Mouse (Mus musculus) layer of hippocampus, adult 8-10 months (tissue): Measurements from ENCODE around the gene Wasf1. TPM values are rescaled to one million over a fixed set of nuclear protein-coding genes. Genes with fewer than 3 reads are reported as not detected.

Source experiments
- DNase-seq, 2 experiments: peaks; one replicate each; pipeline ENCODE4 v3.0.0; 2022; ENCODE audit warnings: low spot score in 2 of 2
- total RNA-seq, 4 experiments: library from RNA; stranded (reverse); gene quantifications; 2 replicates each; pipeline ENCODE4 v1.2.4; 2022

The Wasf1 gene
- total RNA-seq: 100 to 1,000 TPM; 310 to 364 (median 325) TPM

- DNase-seq: peak; percentile 98
Measured at GRCm38 (mm10) chr10:40882831-40883643, at the start of gene Wasf1, which contains the start of gene Cdc40. TSS of gene Wasf1 (plus strand) at chr10:40883475. TSS of gene Cdc40 (minus strand) at chr10:40883311.

DNA sequence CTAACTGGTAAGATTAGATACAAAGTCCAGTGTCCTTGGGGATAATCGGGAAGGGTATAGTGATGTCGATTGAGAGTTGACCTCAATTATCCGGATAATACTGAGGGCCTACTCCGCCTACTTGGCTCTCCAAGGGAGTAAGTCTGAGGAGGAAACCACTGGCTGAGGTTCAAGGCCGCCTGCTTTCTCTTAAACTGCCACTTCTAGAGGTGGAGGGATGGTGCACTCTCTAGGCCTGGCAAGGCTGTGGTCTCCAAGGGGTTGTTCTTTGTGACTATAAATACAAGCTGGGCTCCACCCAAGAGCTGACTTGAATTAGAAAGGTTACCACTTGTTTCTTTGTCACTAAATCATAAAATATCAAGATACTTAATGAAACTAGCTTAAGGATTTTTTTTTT is 43.2 kb upstream of the Wasf1 start:
- DNase-seq: no peak

GRCm38 (mm10) chr10:40843841-40844240 is 39.4 kb upstream of the Wasf1 start:
- DNase-seq: no peak

DNA sequence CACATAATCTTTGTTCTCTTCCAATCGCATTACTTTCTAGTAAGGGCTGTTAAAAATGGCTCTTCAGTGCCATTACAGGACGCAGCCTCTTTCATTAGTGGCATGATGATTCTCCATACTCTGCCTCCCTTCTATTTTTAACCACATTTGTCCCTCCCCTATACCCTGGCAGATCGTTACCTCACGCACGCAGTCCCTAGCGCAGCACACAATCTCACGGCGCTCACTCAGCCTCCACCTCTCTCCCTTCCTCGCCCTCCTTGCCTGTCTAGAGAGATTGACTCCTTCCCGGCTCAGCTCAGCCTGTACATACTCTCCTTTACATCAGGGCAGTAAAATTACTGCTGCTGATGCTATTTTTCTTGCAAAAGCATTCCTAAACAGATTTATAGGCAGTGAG is 38.7 kb upstream of the Wasf1 start:
- no peak for DNase-seq

DNA sequence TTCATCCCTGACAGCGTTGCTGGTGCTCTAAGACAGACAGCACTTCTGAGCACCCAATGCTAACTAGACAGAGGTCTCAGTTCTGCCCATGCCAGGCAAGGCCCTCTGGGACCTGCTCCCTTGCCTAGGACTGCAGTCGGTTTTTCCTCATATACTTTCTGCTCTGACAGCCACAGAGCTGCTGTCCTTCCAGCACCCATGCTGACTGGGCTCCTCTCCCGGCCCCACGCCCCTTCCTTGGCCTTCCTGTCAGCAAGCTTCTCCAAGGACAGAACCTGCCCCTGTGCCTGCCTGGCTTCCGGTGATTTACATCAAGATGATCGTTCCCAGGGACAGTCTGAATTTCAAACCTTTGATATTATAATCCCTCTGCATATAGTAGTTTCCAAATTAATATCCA is 37.6 kb upstream of the Wasf1 start:
- DNase-seq: no peak

DNA sequence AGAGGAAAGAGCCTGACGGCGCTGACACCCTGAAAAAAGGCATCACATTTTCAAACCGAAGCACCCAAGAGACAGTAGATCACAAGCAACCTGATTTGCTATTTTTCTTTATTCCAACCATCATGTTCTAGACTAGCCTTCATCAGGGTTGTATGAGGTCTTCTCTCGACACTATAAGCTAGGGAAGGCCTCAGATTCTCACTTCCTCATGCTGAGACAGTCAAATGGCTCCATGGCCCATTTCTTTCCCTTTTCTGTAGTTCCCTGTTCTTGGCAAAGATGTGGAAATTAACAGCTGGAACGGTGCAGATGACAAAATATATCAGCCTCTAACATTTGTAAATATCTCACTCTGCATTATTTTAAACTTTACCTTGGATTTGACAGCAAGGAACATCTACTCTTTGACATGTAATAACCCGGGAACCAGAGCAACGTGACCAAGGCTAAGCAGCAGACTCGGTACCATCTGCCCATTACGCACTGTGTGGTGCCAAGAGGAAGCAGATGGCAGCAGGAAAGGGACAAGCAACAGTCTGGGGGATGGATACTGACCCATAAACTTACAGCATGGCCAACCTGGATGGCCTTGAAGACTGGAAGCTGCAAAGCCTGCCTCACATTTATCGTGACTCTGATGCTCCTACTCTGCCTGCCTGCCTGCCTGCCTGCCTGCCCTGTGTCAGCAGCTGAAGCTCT is 36.0 kb upstream of the Wasf1 start:
- no peak for DNase-seq

GRCm38 (mm10) chr10:40850644-40851043 is 32.6 kb upstream of the Wasf1 start:
- DNase-seq: no peak

DNA sequence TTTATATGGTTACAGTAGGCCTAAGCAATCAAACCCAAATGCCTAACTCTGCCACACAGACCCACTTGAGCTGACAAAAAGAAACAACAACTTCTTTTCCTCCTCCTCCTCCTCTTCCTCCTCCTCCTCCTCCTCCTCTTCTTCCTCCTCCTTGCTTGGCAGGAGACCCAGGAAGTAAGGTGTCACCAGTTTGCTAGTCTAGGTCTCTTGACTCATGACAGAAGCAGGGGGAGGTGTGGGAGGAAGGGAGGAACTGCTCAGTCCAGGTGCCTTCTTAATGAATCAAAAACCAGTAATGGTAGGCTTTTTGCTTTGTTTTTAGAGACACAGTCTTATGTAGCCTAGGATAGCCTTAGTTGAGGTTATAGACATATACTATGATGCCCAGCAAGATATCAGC is 32.1 kb upstream of the Wasf1 start:
- no peak for DNase-seq

DNA sequence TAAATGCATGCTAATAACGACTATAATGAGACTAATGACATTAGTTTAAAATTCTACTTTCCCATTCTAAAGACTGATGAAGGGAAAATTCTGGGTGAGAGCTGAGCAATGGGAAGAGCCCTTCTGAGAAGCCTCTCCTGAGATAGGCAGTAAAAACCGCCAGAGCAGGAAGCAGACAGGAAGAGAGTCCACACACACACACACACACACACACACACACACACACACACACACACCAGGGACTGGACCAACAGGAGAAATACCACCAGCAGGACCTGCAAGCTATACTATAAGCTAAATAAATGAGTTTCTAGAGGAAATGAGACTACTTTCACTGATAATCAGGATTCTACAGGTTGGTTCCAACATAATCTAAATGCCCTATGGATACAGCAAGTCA is 27.7 kb upstream of the Wasf1 start:
- no peak for DNase-seq

- no peak for DNase-seq
Measured at GRCm38 (mm10) chr10:40856703-40857102, 26.6 kb upstream of the Wasf1 start.

DNA sequence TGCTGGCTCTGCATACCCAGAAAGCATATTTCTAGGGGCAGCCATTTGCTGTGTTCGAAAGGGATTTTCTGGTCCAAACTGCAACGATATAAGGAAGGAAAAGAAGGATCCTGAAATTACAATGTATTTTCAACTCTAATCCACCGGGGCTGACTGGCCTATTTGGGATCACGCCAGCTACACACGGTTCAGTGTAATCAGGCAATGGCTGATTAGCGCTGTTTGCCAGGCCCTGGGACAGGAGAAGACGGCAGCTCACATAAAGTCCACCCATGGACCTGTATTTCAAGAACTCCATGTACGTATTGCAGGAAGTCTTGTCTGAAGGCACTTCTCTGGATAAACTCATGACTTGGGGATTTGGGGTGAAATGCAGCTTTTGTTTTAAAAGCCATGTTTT is 25.7 kb upstream of the Wasf1 start:
- DNase-seq: no peak

DNA sequence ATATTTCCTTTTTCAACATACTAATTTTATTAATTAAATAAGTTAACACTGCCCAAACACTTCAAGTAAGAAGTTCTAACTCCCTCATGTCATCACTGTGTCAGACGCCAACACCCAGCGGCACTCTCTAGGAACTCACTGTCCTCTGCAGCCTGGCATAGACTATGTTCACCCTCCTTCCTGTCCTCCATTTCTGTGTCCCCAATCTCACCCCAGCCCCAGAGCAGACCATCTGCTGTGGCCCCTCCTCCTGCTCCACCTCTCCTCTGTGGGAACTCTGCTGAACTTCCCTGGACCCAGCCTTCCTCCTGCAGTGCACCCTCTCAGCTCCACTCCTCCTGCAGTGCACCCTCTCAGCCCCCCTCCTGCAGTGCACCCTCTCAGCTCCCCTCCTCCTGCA is 15.2 kb upstream of the Wasf1 start:
- DNase-seq: no peak

DNA sequence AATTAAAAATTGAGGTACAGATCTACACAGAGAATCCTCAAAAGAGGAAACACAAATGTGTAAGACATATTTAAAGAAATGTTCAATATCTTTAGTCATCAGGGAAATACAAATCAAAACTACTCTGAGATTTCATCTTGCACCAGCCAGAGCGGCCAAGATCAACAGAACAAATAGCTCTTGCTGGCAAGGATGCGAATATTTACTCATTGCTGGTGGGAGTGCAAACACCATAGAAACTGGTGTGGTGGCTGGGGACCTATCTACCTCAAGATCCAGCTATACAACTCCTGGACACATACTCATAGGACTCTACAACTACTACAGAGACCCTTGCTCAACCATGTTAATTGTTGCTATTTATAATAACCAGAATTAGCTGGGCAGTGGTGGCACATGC is 12.0 kb upstream of the Wasf1 start:
- no peak for DNase-seq

GRCm38 (mm10) chr10:40872052-40872451 is 11.2 kb upstream of the Wasf1 start:
- DNase-seq: no peak

DNA sequence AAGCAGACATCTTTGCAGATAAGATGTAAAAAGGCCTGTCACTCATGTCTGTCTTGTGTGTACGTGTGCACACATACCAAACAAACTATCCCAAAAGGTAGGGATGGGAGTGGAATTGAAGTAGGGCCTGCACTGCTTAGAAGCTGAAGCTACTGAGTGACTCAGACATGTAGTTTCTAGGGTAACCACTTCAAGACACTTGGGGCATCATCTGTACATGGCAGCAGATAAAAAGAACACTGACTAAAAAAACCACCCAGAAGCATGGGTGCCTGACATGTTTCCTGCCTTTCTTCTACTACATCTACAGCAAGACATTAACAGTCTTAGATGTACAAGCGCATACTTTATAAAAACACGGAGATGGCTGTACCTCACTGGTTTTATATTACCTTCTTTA is 5.0 kb upstream of the Wasf1 start:
- no peak for DNase-seq

GRCm38 (mm10) chr10:40879969-40880368 is 3.3 kb upstream of the Wasf1 start:
- DNase-seq: no peak

DNA sequence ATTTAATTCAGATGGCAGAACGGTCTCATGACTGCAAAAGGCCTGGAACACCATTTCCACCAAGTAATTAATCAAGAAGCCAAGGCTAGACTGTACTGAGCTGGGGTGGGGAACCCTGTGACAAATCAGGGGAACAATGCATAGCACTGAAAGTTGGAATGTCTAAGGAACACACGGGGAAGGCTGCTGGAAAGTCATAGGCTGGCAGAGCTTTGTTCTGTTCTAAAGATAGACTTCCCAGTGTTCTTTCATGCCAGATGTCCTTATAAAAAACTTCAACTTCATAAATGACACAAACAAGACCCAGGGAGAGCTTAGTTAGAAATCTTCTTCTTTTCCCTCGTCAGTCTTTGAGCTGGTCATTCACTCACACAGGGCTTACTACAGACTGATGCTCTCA is 2.0 kb upstream of the Wasf1 start:
- DNase-seq: no peak

GRCm38 (mm10) chr10:40882333-40882732 is 942 bp upstream of the Wasf1 start:
- no peak for DNase-seq

- DNase-seq: no peak
Measured at GRCm38 (mm10) chr10:40883644-40884278, 486 bp downstream of the Wasf1 start.

DNA sequence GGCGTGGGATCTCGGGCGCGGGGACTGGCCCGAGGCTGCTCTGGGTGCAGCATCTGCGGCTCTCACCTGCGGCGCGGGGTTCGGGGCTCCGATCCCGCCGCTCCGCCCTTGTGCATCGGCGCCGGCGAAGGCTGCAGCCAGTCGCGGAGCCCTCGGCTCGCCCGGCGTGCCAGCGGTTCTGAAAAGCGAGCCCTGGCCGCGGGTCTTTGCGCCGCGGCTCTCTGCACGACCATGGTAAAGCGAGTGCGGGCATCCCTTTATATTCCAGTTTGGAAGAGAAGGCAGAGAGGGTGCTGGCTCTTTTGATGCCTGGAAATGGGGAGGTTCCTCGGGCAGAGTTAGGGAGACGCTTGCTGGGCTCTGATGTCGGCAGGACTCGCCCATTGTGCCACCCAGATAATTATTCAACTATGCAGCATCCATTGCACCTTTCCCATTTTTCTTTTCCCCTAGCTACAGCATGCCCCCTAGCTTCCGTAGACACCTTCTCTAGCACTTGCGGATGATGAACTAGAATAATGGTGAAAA is 1.1 kb downstream of the Wasf1 start:
- DNase-seq: peak in 1 of 2 experiments; percentile 43

GRCm38 (mm10) chr10:40885432-40885831 is 2.2 kb downstream of the Wasf1 start:
- no peak for DNase-seq

DNA sequence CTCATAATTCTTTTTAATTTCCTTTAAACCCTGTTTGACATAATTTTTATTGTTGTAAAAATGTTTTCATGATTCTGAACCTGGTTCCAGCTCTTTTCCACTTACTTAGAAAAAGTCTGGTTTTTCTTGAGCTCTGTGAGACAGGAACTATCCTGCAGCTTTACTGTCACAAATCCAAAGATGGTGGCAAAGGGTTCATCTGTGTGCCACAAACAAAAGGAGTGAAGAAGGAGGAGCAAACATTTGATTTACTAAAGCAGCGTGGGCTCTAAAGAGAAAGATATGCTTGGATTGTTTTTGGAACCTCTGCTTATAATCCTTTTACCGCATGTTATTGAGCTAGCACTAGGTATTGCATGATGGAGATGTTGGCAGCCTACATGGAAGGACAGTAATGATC is 4.0 kb downstream of the Wasf1 start:
- no peak for DNase-seq
